Comparison of ENCODE assay signal across 17 mouse cellular contexts in genomic region chr16:63689371-63689770, GRCm38 (mm10).
"Had no signal": no experiment of that assay in that cellular context is flagged by ENCODE, and none has a peak within 500 bp of the region (broad histone marks: within the 10 kb centered on the region; RNA-seq: fewer than 3 reads in every experiment).

No protein-coding gene starts in this region.

- H3K27me3 ChIP-seq: limb, embryonic 13.5 days; liver, embryonic 15.5 days; megakaryocyte, embryonic 14.5 days; midbrain, embryonic 12.5 days had no signal

- H3K9me3 ChIP-seq: limb, embryonic 13.5 days; liver, embryonic 15.5 days; megakaryocyte, embryonic 14.5 days; midbrain, embryonic 12.5 days had no signal

- ATAC-seq: midbrain, embryonic 16.5 days had no signal

- H3K4me2 ChIP-seq: limb, embryonic 13.5 days; liver, embryonic 11.5 days; liver, embryonic 15.5 days; midbrain, embryonic 12.5 days had no signal

- H3K36me3 ChIP-seq: limb, embryonic 13.5 days; liver, embryonic 15.5 days; midbrain, embryonic 12.5 days had no signal

- H3K4me1 ChIP-seq: liver, embryonic 15.5 days; megakaryocyte, embryonic 14.5 days; midbrain, embryonic 12.5 days had no signal

- H3K27ac ChIP-seq: kidney, postnatal 0 days; limb, embryonic 13.5 days; liver, embryonic 15.5 days; macrophage; midbrain, embryonic 12.5 days had no signal

- H3K4me3 ChIP-seq: limb, embryonic 13.5 days; liver, embryonic 15.5 days; megakaryocyte, embryonic 14.5 days; midbrain, embryonic 12.5 days had no signal

- H3K9ac ChIP-seq: limb, embryonic 13.5 days; liver, embryonic 15.5 days; midbrain, embryonic 12.5 days had no signal

- DNase-seq: kidney, adult 9 months; kidney, postnatal 36 days; layer of hippocampus, adult 9-11 months; left cerebral cortex, postnatal 4 days; lung, adult 2 months; lung, postnatal 10 days; right cerebral cortex, adult 18-20 months; right cerebral cortex, postnatal 25 days; thymus, postnatal 4 days had no signal
